Mouse (Mus musculus): ENCODE measurements at regions not wholly inside any gene's neighbourhood (a gene's known extent, or its start where the extent isn't known, plus 50 kb on each side); places are given as distances from the start of the nearest gene placed in this dataset.

DNA sequence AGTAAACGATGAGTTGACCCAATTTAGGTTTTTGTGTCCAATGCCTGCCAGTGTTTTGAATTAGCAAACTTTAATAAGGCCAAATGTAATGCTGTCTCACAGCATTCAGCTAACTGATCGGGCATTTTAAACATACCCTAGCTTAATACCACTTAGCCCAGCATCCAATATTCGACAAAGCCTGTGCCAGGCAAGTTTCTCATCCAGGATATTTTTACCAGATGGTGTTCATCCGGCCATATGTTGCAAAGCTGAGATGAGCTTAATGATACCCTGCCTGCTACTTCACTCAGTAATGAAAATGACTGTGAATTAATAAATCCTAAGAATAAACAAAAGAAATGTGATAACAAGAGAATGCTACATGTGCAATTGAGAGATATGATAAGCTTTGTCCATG, 116.8 kb downstream of the Tpm3-rs7 start:
- no peak for DNase-seq

DNA sequence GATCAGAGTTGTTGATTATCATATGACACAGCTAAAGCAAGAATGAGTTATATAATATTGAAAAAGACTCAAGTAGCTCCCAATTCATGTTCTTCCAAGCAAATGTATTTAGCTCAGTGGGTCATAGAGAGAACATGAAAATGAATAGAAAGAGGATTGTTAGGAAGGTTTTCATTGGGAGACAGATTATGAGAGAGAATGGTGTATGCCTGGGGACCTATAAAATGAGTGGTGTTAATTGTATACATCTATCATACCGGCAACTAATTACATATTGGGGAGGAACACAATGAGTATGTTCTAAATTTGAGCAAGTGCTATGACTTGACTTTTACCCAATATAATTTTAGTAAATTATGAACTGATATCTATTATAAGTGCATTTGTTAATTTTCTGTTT, 127.9 kb downstream of the Tpm3-rs7 start:
- DNase-seq = no peak

GRCm38 (mm10) chr14:113454891-113455290, 140.5 kb downstream of the Tpm3-rs7 start:
- no peak for DNase-seq

DNA sequence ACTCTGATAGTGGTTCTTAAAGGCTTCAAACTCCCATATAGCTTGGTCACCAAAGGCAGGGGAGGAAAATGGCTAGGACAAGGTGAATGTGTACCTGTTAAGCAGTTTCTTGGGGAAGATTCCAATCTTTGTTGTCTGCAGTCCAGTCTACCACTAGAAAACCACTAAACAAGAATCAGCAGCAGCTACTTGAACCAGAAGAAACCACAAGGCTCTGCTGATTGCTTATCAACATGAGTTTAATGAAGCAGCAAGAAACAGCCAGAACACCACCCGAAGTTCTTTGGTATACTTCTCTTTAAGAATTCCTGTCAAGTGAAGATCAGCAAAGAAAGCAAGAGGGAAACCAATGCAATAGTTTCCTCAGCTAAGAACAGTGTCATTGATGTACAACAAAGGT, 143.1 kb downstream of the Tpm3-rs7 start:
- no peak for DNase-seq

DNA sequence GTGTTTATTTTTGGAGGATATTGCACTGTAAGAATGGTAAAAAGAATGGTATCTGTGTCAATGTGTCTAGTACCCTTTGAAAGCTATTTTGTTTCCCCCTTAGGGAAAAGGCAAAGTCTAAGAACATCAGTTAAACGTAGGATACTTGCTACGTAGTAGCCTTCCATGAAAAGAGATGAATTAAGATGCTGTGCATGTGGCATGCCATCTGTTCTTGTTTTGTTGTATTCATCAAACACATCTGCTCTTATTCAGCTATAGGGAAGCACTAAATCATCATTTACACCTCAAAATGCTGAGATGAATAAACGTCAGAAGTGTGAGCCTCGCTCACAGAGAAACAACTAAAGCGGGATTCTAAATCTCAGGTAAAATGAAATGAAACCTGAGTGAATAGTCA, 154.7 kb downstream of the Tpm3-rs7 start:
- peak; percentile 4 for DNase-seq

- no peak for DNase-seq
These were observed 155.6 kb downstream of the Tpm3-rs7 start for GRCm38 (mm10) chr14:113469978-113470377.

DNA sequence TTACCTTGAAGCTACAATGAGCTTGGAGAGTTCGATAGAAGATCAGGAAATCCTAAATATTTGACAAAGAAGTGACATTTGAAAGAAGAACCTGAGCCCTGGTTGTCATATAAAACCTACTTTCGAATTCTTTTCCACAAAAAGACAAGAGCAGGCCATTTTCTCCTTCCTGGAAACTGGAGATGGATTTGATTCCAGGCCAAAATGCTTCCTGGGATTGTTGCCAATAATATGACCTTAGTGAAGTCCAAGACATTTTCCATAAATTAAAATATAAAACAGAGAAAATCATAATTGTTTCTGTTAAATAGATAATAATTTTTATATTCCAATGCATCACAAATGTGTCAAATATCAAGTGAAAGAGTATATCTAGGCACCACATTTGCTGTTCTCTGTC, 172.2 kb downstream of the Tpm3-rs7 start:
- no peak for DNase-seq

DNA sequence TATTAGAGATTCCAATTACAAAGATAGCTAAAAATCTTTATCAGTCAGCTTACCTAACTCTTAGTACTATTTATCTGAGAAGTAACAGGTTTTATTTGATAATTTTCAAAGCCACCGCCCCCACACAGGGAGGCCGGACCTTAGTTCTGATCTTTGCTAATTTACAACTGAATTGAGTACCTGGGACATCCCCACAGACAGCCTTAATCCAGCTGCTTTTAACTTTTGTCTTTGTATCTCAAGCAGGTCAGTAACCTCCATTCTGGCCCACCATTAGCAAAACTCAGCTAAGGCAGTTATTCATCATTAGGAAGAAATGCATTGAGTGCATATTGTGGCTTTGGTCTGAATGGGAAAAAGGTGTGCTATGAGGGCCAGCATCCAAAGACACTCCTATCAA, 189.4 kb downstream of the Tpm3-rs7 start:
- no peak for DNase-seq
